Mouse (Mus musculus): Measurements from ENCODE around the gene Rnf114. TPM values are rescaled to one million over a fixed set of nuclear protein-coding genes. Genes with fewer than 3 reads are reported as not detected.
A peak's percentile ranks its signal among the peaks of the same experiment; 100 is the strongest.

Rnf114 gene
- polyA plus RNA-seq, 1 experiment from 2014 or later, result 67.1 TPM

DNA sequence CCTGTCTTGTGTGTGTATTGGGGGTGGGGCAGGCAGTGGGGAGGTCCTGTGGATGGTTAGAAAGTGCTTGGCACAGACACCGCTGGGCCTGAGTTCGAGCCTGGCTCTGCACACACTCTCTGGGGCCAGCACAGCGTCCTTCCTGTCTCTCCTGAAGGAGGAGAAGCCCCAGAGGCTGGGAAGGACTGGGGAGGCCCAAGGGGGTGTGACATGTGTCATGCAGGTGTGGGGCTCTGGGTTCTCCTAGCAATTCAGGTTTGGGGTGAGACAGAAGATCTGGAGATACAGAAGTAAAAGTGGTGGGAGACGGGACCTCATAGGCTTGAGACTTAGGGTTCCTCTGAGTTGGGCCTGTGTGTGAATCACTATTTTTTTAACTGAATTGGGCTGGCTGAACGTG, 70.6 kb downstream of the Rnf114 start:
- H3K4me3 ChIP-seq (ENCODE audit: control insufficient read depth in 1 of 2, insufficient read depth in 1 of 2, low read depth in 1 of 2, low read length in 2 of 2), result no peak overlapping the region
- no peak for ATAC-seq (ENCODE audit: insufficient number of reproducible peaks, insufficient read depth, low FRiP score, low read depth)
- peaks cover 32 to 47% of the 10 kb centered on the region in 2 experiments for H3K4me1 ChIP-seq (ENCODE audit: control insufficient read depth in 2 of 2, insufficient read depth in 2 of 2, low read length in 2 of 2)
- H3K36me3 ChIP-seq (ENCODE audit: control insufficient read depth, insufficient read depth, low read length), result no peaks in the 10 kb centered on the region
- WGBS, result 84% methylated on average over 5 of the region's 5 CpGs
- H3K27me3 ChIP-seq (ENCODE audit: control insufficient read depth, insufficient read depth, low read length), result 0 out of 2 replicates have a peak, but pooled peaks cover 3% of the 10 kb centered on the region
- H3K9me3 ChIP-seq (ENCODE audit: control insufficient read depth, low read length), result no peaks in the 10 kb centered on the region
- H3K27ac ChIP-seq (replicated peaks in 1 of 2; ENCODE audit: control insufficient read depth in 1 of 2, insufficient read depth in 1 of 2, low read depth in 2 of 2, low read length in 2 of 2), result 0 out of 4 replicates have a peak overlapping the region, but pooled peaks of 1 of the 2 experiments have one; percentile 2
- H3K4me2 ChIP-seq (ENCODE audit: low read length), result no peak overlapping the region
- H3K9ac ChIP-seq (ENCODE audit: low read length), result no peak overlapping the region

DNA sequence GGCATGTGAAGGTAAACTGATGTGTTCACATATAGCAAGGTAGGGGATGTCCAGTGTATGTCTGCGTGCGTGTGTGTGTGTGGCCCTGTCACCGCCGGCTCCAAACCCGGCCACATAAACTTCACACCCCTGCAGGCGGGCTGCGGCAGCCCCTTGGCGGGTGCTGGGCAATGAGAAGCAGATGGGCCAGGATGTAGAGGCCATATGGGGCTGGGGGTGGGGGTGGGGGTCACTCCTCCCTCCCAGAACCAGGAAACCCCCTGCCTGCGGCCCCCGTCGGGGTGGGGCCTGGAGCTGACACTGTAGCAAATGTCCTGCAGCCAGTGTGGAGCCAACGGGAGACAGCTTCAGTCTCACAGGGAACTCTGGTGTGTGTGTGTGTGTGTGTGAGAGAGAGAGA, 71.3 kb downstream of the Rnf114 start:
- Histone ChIP-seq H3K4me3 (ENCODE audit: control insufficient read depth in 1 of 2, insufficient read depth in 1 of 2, low read depth in 1 of 2, low read length in 2 of 2) (no peak overlapping the region), H3K4me1 (ENCODE audit: control insufficient read depth in 2 of 2, insufficient read depth in 2 of 2, low read length in 2 of 2) (peaks cover 32 to 47% of the 10 kb centered on the region in 2 experiments), H3K27ac (replicated peaks in 1 of 2; ENCODE audit: control insufficient read depth in 1 of 2, insufficient read depth in 1 of 2, low read depth in 2 of 2, low read length in 2 of 2) (0 out of 4 replicates have a peak overlapping the region, but pooled peaks of 1 of the 2 experiments have one; percentile 2), H3K4me2 (ENCODE audit: low read length) (no peak overlapping the region), H3K36me3 (ENCODE audit: control insufficient read depth, insufficient read depth, low read length) (no peaks in the 10 kb centered on the region), H3K9ac (ENCODE audit: low read length) (no peak overlapping the region), H3K9me3 (ENCODE audit: control insufficient read depth, low read length) (no peaks in the 10 kb centered on the region), H3K27me3 (ENCODE audit: control insufficient read depth, insufficient read depth, low read length) (0 out of 2 replicates have a peak, but pooled peaks cover 3% of the 10 kb centered on the region)
- 46% methylated on average over 12 of the region's 12 CpGs for WGBS
- 0 out of 2 replicates have a peak, but pooled peaks have one; percentile 14 for ATAC-seq (ENCODE audit: insufficient number of reproducible peaks, insufficient read depth, low FRiP score, low read depth)

DNA sequence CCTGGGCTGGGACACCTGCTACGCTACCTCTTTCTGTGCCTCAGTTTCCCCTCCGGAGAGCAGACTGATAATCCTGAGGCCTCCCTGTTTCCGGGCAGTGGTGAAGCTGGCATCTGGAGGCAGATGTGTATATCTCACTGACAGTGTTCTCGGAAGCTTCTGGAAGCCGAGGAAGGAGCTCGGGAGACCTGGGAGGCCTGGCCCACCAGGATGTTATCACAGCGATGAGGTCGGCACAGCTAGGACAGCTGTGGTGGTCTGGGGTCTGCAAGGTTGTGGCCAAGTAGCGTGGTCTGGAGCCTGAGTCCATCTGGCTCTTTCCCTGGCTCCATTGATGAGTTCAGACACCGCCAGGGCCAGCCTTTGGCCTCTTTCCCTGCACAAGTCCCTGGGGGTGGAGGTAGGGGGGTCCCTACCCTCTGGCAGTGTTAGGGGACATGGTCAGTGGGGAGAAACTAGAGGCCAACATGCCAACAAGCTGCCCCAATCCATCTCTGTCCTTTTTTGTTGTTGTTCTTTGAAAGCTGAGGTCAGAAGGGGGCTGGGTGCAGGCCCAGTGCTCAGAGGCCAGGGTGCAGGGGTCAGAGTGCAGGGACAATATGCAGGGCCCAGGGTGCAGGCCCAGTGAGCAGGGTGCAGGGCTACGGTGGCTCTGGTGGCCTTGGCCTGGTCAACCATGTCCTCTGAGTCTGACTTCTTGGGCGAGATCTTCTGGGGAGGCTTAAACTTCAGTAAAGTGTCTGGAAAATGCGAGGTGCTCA, 72.3 kb downstream of the Rnf114 start:
- WGBS, result 84% methylated on average over 13 of the region's 13 CpGs
- Histone ChIP-seq H3K9me3 (ENCODE audit: control insufficient read depth, low read length) (no peaks in the 10 kb centered on the region), H3K36me3 (ENCODE audit: control insufficient read depth, insufficient read depth, low read length) (no peaks in the 10 kb centered on the region), H3K4me1 (ENCODE audit: control insufficient read depth in 2 of 2, insufficient read depth in 2 of 2, low read length in 2 of 2) (peaks cover 28 to 42% of the 10 kb centered on the region in 2 experiments), H3K27ac (replicated peaks in 1 of 2; ENCODE audit: control insufficient read depth in 1 of 2, insufficient read depth in 1 of 2, low read depth in 2 of 2, low read length in 2 of 2) (no peak overlapping the region; a peak in 1 of 4 replicates), H3K27me3 (ENCODE audit: control insufficient read depth, insufficient read depth, low read length) (0 out of 2 replicates have a peak, but pooled peaks cover 3% of the 10 kb centered on the region), H3K4me3 (ENCODE audit: control insufficient read depth in 1 of 2, insufficient read depth in 1 of 2, low read depth in 1 of 2, low read length in 2 of 2) (no peak overlapping the region), H3K4me2 (ENCODE audit: low read length) (no peak overlapping the region), H3K9ac (ENCODE audit: low read length) (no peak overlapping the region)
- no peak for ATAC-seq (ENCODE audit: insufficient number of reproducible peaks, insufficient read depth, low FRiP score, low read depth)

DNA sequence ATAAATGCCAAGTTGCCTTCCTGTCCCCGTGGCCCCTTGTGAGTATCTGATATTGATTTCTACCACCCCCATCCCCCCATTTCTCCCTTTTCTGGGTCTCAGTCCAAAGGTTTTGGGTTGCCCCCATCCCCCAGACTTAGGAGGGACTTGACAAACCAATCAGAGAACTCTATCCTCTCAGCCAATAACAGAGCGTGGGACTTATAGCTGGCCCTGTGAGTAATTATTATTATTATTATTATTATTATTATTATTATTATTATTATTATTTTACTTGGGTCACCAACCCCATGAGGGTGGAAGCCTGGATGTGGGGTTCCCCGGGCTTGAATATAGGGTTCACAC, 72.8 kb downstream of the Rnf114 start:
- H3K4me2 ChIP-seq (ENCODE audit: low read length), result peak overlapping the region; percentile 52
- H3K9me3 ChIP-seq (ENCODE audit: control insufficient read depth, low read length), result no peaks in the 10 kb centered on the region
- no peak for ATAC-seq (ENCODE audit: insufficient number of reproducible peaks, insufficient read depth, low FRiP score, low read depth)
- peak overlapping the region; percentile 57; the same call in 1 of the 2 replicates for H3K9ac ChIP-seq (ENCODE audit: low read length)
- H3K27me3 ChIP-seq (ENCODE audit: control insufficient read depth, insufficient read depth, low read length), result no peaks in the 10 kb centered on the region
- H3K36me3 ChIP-seq (ENCODE audit: control insufficient read depth, insufficient read depth, low read length), result no peaks in the 10 kb centered on the region
- 52% methylated on average over 3 of the region's 3 CpGs for WGBS
- H3K4me1 ChIP-seq (ENCODE audit: control insufficient read depth in 2 of 2, insufficient read depth in 2 of 2, low read length in 2 of 2), result peaks cover 25 to 45% of the 10 kb centered on the region in 2 experiments
- H3K27ac ChIP-seq (replicated peaks in 1 of 2; ENCODE audit: control insufficient read depth in 1 of 2, insufficient read depth in 1 of 2, low read depth in 2 of 2, low read length in 2 of 2), result peak overlapping the region in 1 of 2 experiments; percentile 78; a peak in 3 of 4 replicates
- no peak overlapping the region for H3K4me3 ChIP-seq (ENCODE audit: control insufficient read depth in 1 of 2, insufficient read depth in 1 of 2, low read depth in 1 of 2, low read length in 2 of 2)

DNA sequence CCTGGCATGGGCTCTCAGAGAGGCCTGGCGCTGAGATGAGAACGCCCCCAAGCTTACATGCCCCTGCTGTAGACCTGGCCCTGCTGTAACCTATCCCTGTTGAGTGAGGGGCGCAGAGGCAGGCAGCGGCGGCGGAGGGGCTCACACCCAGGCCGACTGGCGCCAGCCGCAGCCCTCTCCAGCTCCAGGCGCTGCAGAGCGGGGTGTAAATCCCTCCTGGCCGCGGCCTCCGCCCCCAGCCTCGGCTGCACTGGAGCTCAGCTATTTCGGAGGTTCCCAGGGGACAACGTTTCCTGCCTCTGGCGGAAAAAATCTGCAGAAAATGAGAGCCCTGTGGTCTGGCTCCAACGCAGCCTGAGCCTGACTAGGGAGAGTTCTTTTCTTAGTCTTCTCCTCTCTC, 73.2 kb downstream of the Rnf114 start:
- H3K4me3 ChIP-seq (ENCODE audit: control insufficient read depth in 1 of 2, insufficient read depth in 1 of 2, low read depth in 1 of 2, low read length in 2 of 2), result 0 out of 4 replicates have a peak overlapping the region, but pooled peaks of 1 of the 2 experiments have one; percentile 7
- peak overlapping the region; percentile 69 to 78 for H3K27ac ChIP-seq (replicated peaks in 1 of 2; ENCODE audit: control insufficient read depth in 1 of 2, insufficient read depth in 1 of 2, low read depth in 2 of 2, low read length in 2 of 2)
- no peaks in the 10 kb centered on the region for H3K36me3 ChIP-seq (ENCODE audit: control insufficient read depth, insufficient read depth, low read length)

More for the DNA sequence above, 73.2 kb downstream of the Rnf114 start:
- H3K4me1 ChIP-seq (ENCODE audit: control insufficient read depth in 2 of 2, insufficient read depth in 2 of 2, low read length in 2 of 2), result peaks cover 25 to 49% of the 10 kb centered on the region in 2 experiments
- peak overlapping the region; percentile 57; the same call in 1 of the 2 replicates for H3K9ac ChIP-seq (ENCODE audit: low read length)
- peak overlapping the region; percentile 52 for H3K4me2 ChIP-seq (ENCODE audit: low read length)
- H3K27me3 ChIP-seq (ENCODE audit: control insufficient read depth, insufficient read depth, low read length), result no peaks in the 10 kb centered on the region
- H3K9me3 ChIP-seq (ENCODE audit: control insufficient read depth, low read length), result no peaks in the 10 kb centered on the region
- 10% methylated on average over 19 of the region's 19 CpGs for WGBS
- ATAC-seq (ENCODE audit: insufficient number of reproducible peaks, insufficient read depth, low FRiP score, low read depth), result 0 out of 2 replicates have a peak, but pooled peaks have one; percentile 20

Other genes starting within 250 kb of the Rnf114 start
- 21.0 and 24.2 TPM in 2 replicates for gene B4galt5, start 143.5 kb upstream of the Rnf114 start, polyA plus RNA-seq (2014; fragmentation: Nextera tagmentation; extraction: Ambion mirVana)
- gene Slc9a8, start 70.9 kb upstream of the Rnf114 start, polyA plus RNA-seq (2014; fragmentation: Nextera tagmentation; extraction: Ambion mirVana), result 19.3 and 21.1 TPM in 2 replicates
- 11.7 and 11.9 TPM in 2 replicates for gene Spata2, start 242 bp downstream of the Rnf114 start, polyA plus RNA-seq (2014; fragmentation: Nextera tagmentation; extraction: Ambion mirVana)
- gene Snai1, start 45.5 kb downstream of the Rnf114 start, polyA plus RNA-seq (2014; fragmentation: Nextera tagmentation; extraction: Ambion mirVana), result 11.8 and 12.5 TPM in 2 replicates
- gene Ube2v1, start 139.4 kb downstream of the Rnf114 start, polyA plus RNA-seq (2014; fragmentation: Nextera tagmentation; extraction: Ambion mirVana), result 166 and 175 TPM in 2 replicates
- gene Gm20431, start 168.9 kb downstream of the Rnf114 start, polyA plus RNA-seq (2014; fragmentation: Nextera tagmentation; extraction: Ambion mirVana), result 0.19 and 5.2 TPM in 2 replicates
- 14.2 and 17.0 TPM in 2 replicates for gene Cebpb, start 196.3 kb downstream of the Rnf114 start, polyA plus RNA-seq (2014; fragmentation: Nextera tagmentation; extraction: Ambion mirVana)
- 40.6 and 40.9 TPM in 2 replicates for gene Tmem189, start 197.2 kb downstream of the Rnf114 start, polyA plus RNA-seq (2014; fragmentation: Nextera tagmentation; extraction: Ambion mirVana)